Mouse (Mus musculus): ENCODE data around the gene Lrrk2.
A peak's percentile ranks its signal among the peaks of the same experiment; 100 is the strongest.

Gene Lrrk2

GRCm38 (mm10) chr15:91672645-91673568, at the start of gene Lrrk2:
TSS of gene Lrrk2 (plus strand) at chr15:91673175.
- peak; percentile 11 for DNase-seq (ENCODE audit: low read depth)

- DNase-seq (ENCODE audit: low read depth), result no peak
These were observed 48.5 kb upstream of the Lrrk2 start for GRCm38 (mm10) chr15:91624475-91624874.

DNA sequence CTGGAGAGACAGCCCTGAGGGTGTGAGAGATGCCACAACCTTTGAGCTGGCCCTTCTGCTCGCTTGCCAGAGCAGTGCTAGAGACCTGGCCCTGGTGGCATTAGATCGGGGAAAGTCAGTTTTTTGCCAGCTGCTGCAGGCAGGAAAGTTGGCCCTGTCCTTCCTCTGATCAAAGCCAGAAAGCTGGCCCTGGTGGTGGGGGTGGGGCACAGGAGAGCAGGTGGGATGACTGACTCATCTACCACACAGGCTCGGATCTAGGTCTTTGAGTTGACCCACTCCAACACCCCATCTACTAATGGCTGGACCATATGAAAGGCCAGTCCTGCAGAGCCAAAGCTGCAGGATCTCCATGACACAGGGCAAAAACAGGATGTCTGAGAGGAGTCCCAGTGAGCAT, 43.8 kb upstream of the Lrrk2 start:
- DNase-seq (ENCODE audit: low read depth), result no peak

DNA sequence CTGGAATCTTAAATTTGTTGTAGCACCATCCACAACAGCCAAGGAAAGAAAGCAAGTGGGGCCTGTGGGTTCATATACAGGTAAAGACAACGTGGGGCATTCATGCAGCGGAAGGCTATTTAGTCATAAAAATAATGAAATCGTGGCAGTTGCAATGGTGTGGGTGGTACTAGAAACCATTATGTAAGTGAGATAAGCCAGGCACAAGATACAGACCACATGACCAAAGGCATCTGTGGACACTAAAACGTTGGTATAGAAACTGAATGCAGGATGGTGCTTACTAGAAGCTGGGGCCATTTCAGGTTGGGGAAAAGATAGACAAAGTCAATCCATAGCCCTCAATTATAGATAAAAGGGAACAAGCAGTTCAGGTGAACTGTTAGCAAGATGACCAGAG, 40.5 kb upstream of the Lrrk2 start:
- no peak for DNase-seq (ENCODE audit: low read depth)

- no peak for DNase-seq (ENCODE audit: low read depth)
These were observed 39.9 kb upstream of the Lrrk2 start for GRCm38 (mm10) chr15:91633051-91633450.

DNA sequence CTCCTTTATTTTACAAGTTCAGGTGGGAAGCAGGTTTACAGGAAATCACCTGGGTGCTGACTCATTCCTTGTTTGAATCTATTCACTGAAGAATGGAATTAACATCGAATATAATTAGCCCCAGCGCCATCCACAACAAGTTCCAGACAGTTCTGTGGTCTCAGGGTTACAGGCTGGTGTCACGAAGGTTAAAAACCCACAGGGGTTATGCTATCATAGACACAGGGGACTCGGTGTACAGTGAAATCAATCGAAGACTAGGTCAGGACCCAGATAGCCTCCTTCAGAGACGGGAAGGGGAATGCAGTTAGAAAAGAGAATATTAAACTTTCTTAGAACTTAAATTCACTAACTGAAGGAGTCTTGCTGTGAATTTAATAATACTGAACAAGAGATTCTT, 39.2 kb upstream of the Lrrk2 start:
- DNase-seq (ENCODE audit: low read depth), result no peak

DNA sequence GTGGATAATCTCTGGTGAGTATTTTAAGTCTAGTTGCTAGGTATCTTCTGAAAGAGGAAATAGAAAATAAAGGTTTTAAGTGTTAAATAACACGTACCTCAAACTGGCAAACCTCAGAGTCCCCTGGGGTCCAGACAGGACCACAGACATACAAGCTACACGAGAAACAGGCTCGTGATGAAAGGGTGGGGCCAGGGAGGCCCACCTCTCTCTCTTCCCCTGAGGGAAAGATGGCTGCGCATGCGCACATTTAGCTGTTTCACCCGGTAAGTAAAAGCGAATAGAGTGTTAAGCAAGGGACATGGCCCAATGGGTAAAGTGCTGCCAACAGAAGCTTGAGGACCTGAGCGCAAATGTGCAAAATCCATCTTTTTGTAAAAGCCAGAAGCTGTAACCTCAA, 38.7 kb upstream of the Lrrk2 start:
- no peak for DNase-seq (ENCODE audit: low read depth)

DNA sequence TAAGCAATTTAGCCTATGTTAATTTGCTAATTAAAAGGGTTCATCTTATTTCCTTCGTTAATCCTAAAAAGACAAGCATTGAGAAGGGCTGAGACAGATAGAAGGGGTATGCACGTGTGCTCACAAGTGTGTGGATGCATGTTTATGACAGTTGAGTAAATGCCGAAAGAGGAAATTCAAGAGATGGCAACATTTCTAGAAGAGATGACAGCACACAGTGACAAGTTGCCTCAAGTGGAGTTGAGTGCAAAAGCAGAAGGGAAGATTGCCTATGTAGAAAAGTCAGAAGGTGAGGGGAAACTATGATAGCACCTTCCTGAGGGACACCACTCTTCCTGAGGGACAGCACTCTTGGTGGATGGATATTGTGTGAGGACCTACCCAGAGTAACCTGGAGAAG, 31.3 kb upstream of the Lrrk2 start:
- no peak for DNase-seq (ENCODE audit: low read depth)

- DNase-seq (ENCODE audit: low read depth), result no peak
These were observed 30.2 kb upstream of the Lrrk2 start for GRCm38 (mm10) chr15:91642682-91643306.

DNA sequence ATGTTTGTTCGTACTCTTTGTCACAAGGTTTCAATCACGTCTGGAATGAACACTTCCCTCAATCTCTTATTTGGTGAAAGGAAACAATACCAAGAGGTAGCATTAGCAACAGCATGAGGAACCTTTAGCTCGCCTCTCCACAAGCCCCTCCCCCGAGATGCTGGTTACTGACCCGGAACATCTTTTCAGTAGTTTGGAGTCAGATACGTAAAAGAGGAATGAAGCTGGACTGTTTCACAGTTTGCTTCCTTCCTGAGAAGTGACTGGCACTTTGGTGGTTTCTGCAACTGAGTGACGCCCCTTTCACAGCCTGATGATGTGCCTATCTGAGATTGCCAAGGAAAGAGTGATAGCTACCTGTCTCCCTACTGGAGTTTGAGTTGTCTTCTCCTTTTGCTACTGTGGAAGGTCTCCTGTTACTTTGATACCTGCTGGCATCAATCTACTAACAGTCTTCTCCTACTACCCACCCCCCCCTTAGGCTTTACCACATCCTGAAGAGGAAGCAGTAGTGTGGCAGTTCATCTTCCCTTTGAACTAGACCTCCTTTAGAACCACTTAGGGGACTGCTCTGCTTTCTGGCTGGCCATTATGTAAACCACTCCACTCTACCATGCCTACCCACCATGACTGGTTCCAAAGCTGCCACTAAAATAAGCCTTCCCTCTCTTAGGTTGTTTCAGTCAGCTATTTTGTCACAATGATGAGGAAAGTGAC, 29.2 kb upstream of the Lrrk2 start:
- DNase-seq (ENCODE audit: low read depth), result peak; percentile 20

DNA sequence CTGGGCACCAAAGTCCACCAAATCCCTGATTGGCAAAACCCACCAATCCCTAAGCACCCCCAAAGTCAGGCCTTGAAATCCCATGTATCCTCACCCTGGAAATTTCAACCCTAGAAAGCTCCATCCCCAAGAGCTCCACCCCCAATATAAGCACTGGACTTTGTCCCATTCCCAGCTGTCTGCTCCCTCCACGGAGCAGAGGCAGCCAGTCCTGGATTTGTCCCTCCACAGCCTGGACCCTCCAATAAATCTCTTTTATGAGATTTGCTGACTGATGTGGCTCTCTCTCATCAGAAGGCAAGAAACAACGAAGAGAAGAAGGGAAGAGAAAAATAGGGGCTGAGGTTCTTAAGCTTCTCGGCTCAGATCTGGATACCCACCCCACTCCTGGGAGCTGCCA, 22.7 kb upstream of the Lrrk2 start:
- no peak for DNase-seq (ENCODE audit: low read depth)

DNA sequence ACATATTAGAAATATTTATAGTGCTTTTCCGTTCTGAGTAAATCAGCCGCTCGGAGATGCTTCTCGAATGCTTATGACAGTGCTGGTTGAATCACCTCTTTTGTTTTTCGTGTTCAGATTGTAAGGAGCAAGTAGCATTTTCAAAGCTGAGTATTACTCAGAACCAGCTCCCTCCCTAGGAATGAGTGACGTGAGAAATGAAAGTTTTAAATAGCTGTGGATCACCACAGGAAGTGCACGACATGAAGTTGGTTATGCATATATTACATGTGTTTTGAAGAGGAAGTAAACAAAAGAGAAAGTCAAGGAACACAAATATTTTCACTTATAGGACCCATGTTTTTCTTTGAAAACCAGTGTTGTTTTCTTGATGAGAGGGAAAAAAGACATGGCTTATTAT, 21.5 kb upstream of the Lrrk2 start:
- peak; percentile 5 for DNase-seq (ENCODE audit: low read depth)

DNA sequence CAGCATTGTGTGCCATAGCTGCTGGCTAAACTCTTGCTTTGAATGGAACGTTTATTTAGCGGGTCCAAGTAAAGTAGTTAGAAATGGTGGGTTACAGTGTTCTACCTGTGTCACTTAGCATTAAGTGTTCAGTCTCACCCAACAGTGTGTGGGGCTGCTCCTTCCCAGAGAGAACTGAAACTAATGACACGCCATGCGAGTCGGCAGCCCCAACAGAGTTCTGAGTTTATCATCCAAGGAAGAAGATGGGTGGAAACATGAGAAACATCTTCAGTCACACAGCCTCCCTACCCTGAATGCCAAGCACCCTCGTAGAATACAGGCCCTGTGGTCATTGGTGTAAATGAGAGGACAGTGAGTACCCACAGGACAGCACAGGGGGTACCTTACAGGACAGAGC, 14.7 kb upstream of the Lrrk2 start:
- no peak for DNase-seq (ENCODE audit: low read depth)

GRCm38 (mm10) chr15:91660277-91661078, 12.5 kb upstream of the Lrrk2 start:
- no peak for DNase-seq (ENCODE audit: low read depth)

- DNase-seq (ENCODE audit: low read depth), result no peak
These were observed 12.0 kb upstream of the Lrrk2 start for GRCm38 (mm10) chr15:91661079-91661369.

DNA sequence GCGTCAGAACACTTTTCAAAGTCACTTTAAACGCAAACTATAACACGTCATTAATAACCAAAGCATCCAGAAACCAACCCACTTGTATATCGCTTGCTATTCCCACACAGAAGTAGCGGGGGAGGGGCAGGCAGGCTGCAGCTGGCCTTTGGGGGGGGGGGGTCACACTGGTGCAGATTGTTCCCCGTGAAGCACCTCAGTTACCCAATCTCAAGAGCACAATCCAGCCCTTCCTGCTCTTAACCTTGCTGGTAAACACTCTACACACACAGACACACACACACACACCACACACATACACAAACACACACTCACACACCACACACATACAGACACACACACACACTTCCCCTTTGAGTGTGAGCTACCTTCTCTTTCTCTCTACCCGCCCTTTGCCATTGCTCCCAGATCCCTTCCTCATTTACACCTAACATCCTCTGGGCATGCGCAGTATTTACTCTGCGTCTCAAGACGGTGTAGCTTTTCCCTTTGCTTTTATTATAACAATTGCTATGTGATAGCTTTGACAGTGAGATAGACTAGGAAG, 8.3 kb upstream of the Lrrk2 start:
- no peak for DNase-seq (ENCODE audit: low read depth)

- no peak for DNase-seq (ENCODE audit: low read depth)
These were observed 7.4 kb upstream of the Lrrk2 start for GRCm38 (mm10) chr15:91665530-91665929.

DNA sequence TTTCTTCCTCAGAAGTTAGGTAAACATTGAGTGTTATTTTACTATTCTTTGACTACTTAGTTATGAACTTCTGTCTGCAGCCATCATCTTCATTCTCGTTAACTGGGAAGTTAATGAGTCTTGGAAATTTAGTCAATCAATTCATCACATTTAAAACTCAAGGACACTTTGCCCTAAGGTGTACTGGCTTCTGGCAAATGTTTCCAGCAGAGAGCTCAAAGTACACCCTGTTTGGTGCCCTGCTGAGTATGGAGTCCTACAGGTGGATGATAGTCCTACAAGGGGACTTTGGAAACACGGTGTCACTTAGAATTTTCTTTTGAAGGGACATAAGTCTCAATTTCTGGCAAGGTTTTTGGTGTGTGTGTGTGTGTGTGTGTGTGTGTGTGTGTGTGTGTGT, 1.8 kb upstream of the Lrrk2 start:
- DNase-seq (ENCODE audit: low read depth), result no peak

GRCm38 (mm10) chr15:91671987-91672386, 988 bp upstream of the Lrrk2 start:
- DNase-seq (ENCODE audit: low read depth), result no peak

DNA sequence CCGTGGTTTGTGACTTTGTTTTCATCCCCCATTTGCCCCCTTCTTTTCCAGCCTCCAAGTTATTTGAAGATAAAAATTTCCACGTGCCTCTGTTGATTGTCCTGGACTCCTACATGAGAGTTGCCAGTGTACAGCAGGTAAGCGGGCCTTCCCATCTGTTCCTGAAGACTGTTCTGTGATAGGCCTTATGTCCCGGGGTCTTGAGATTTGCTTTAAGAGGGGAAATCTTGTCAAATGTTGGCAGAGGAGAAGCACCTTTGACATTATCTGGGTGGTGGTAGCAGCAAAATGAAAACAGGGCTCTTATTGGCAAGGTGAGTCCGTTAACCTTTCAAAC, 562 bp downstream of the Lrrk2 start:
- no peak for DNase-seq (ENCODE audit: low read depth)

DNA sequence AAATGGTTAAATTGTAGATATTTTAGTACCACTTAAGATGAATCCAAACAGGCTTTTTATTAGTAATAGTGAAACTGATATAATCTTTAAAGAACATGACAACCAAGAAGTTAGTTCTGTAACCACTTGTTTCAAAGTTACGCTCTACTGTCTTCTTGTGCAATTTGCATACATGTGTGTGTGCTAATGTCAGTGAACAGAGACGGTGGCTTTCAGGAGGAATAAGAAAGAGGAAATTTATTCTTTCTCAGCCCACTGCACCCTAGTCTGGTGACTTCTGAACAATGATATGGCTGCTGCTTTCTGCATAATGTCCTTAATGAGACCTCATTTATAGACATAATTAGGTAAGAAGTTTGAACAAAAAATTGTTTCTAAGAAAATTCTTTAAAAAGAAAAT, 7.1 kb downstream of the Lrrk2 start:
- DNase-seq (ENCODE audit: low read depth), result no peak

GRCm38 (mm10) chr15:91685880-91686563, 13.0 kb downstream of the Lrrk2 start:
- DNase-seq (ENCODE audit: low read depth), result no peak

All from naive thymus-derived CD4-positive, alpha-beta T cell, adult 2 months (primary cell).